Mouse (Mus musculus) gonadal fat pad, adult 2 months (tissue): ENCODE measurements at regions not wholly inside any gene's neighbourhood (a gene's known extent, or its start where the extent isn't known, plus 50 kb on each side); places are given as distances from the start of the nearest gene placed in this dataset.

Experiments used
- DNase-seq: peaks from one replicate; pipeline ENCODE4 v3.0.0-alpha.2; 2012; ENCODE audit warnings: low read depth

- no peak for DNase-seq
Observed at GRCm38 (mm10) chr2:61354104-61354503, 224.3 kb upstream of the Tank start.

- no peak for DNase-seq
Observed at GRCm38 (mm10) chr2:61347451-61347850, 230.9 kb upstream of the Tank start.

- no peak for DNase-seq
Observed at GRCm38 (mm10) chr2:61346012-61346760, 232.2 kb upstream of the Tank start.

GRCm38 (mm10) chr2:61345311-61345710 is 233.1 kb upstream of the Tank start:
- no peak for DNase-seq

GRCm38 (mm10) chr2:61344556-61345131 is 233.7 kb upstream of the Tank start:
- DNase-seq, result no peak

GRCm38 (mm10) chr2:61341254-61341653 is 237.1 kb upstream of the Tank start:
- DNase-seq, result no peak

- no peak for DNase-seq
Observed at GRCm38 (mm10) chr2:61319226-61319625, 259.2 kb upstream of the Tank start.

- DNase-seq, result no peak
Observed at GRCm38 (mm10) chr2:61310405-61310804, 268.0 kb upstream of the Tank start.

GRCm38 (mm10) chr2:61309219-61309618 is 269.2 kb upstream of the Tank start:
- no peak for DNase-seq

GRCm38 (mm10) chr2:61297135-61297534 is 281.2 kb upstream of the Tank start:
- peak; percentile 60 for DNase-seq

GRCm38 (mm10) chr2:61296606-61297005 is 281.8 kb upstream of the Tank start:
- no peak for DNase-seq

- DNase-seq, result peak; percentile 41
Observed at GRCm38 (mm10) chr2:61295261-61295964, 283.0 kb upstream of the Tank start.

- no peak for DNase-seq
Observed at GRCm38 (mm10) chr2:61288246-61288645, 290.1 kb upstream of the Tank start.

- no peak for DNase-seq
Observed at GRCm38 (mm10) chr2:61284706-61285105, 293.7 kb upstream of the Tank start.

- no peak for DNase-seq
Observed at GRCm38 (mm10) chr2:61283829-61284601, 294.4 kb upstream of the Tank start.

- DNase-seq, result no peak
Observed at GRCm38 (mm10) chr2:61272721-61273120, 305.7 kb upstream of the Tank start.

- DNase-seq, result no peak
Observed at GRCm38 (mm10) chr2:61267706-61268105, 304.7 kb upstream of the Rbms1 start.

- no peak for DNase-seq
Observed at GRCm38 (mm10) chr2:61250068-61250800, 287.2 kb upstream of the Rbms1 start.

- DNase-seq, result no peak
Observed at GRCm38 (mm10) chr2:61247956-61248355, 285.0 kb upstream of the Rbms1 start.

GRCm38 (mm10) chr2:61247336-61247735 is 284.3 kb upstream of the Rbms1 start:
- DNase-seq, result no peak

- DNase-seq, result no peak
Observed at GRCm38 (mm10) chr2:61246691-61247258, 283.8 kb upstream of the Rbms1 start.
